Mouse (Mus musculus): ENCODE measurements around the gene Gm12355. TPM values are rescaled to one million over a fixed set of nuclear protein-coding genes. Genes with fewer than 3 reads are reported as not detected.
"Not testable (repeated sequence)": the region's sequence is repeated elsewhere in the genome, so short reads cannot be mapped to it uniquely, and the experiment has no call there.

The Gm12355 gene
- total RNA-seq (2012; rRNA removed), result 1.8 and 2.0 TPM in 2 replicates
- total RNA-seq (2014; rRNA removed), result 24.2 and 26.0 TPM in 2 replicates
- polyA plus RNA-seq (2012; ENCODE audit: insufficient read length, low read depth), result 3.0 and 9.8 TPM in 2 replicates

DNA sequence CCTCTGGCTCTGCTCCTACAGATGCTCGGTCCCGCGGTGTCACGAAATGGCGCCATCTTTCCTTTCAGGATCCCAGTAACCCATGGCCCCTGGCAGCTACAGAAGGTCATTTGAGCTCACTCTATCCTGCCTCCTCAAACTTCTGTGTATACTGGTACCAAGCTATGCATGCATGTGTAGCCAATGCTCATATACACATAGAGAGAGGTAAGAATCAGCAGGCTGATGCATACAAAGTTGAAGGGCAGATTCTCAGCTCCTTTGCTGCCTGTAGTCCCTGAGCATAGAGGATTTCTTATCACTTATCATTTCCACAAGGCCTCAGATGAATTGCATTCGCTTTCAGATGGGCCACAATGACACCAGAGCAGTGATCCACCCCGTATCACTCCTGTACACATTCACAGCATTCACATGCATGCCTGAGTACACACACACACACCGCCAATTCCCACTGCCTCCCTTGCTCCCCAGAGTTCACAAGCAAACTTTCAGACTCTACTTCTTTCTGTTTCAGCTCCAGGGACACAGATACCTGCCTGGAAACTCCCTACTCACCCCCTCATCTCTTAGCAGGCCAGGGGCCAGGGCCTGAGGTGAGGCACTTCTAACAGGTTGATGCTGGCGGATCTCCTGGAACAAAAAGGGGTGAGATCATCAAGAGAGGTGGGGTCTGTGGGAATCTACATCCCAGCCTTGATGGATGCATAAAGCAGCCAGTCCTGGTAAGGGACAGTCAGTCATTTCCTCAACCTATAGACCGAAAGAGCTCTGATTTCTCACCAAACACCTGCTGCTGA, at the start of gene Gm12355, which contains the start of gene Gsdma3:
Gm12355 (minus strand) TSS at position 51 of the 800 bp plus-strand sequence.
Gsdma3 (plus strand) TSS at position 750 of the 800 bp plus-strand sequence.
- peaks cover 42% of the 10 kb centered on the region for H3K27me3 ChIP-seq (replicated peaks)
- TF ChIP-seq ZC3H11A (IDR thresholded peaks at IDR 0.05; ENCODE audit: low read depth, low read length) (no peak), JUN (IDR thresholded peaks at IDR 0.05; ENCODE audit: insufficient read depth, low read depth, low read length) (no peak), CTCF (conservative IDR thresholded peaks at IDR 0.05 in 1 of 2, IDR thresholded peaks at IDR 0.05 in 1 of 2; ENCODE audit: low read depth in 2 of 2, low read length in 2 of 2) (no peak), ZKSCAN1 (IDR thresholded peaks at IDR 0.05; ENCODE audit: borderline replicate concordance, low read depth, low read length) (no peak), RCOR1 (conservative IDR thresholded peaks at IDR 0.05; ENCODE audit: low read depth, low read length) (no peak), UBTF (IDR thresholded peaks at IDR 0.05; ENCODE audit: low read depth, low read length) (no peak), ZNF384 (IDR thresholded peaks at IDR 0.05; ENCODE audit: low read depth, low read length) (no peak), ETS1 (conservative IDR thresholded peaks at IDR 0.05; ENCODE audit: low read depth, low read length) (no peak), MYC (IDR thresholded peaks at IDR 0.05; ENCODE audit: low read depth, low read length) (no peak)
- dilution Hi-C loops (cut with MboI; ENCODE audit: extremely low pct_ligation_motif_present, extremely low pct_unique_long_range_greater_than_20kb, low sequenced_read_pairs), result no loop called here

DNA sequence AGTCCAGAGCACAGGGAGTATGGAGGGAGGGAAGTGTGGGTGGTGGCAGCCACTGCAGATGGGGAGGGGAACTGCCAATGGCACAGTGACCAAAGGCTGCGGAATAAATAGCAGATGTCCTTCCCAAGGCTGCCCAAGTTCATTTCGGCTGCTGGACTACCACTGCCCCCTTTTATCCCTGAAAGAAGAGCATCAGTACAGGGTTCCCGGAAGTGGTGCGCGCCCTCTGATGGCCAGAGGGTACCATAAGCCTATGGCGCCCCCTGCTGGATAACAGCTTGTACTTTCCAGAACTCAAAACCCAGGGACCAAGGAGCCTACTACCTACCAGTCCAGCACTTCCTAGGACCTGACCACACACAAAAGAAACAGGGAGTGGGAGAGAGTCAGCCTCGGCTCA, 47.7 kb upstream of the Gm12355 start:
- peaks cover 9 to 37% of the 10 kb centered on the region in 2 experiments; a peak in 3 of 4 replicates for H3K4me1 ChIP-seq (ENCODE audit: control insufficient read depth in 1 of 2, insufficient read depth in 2 of 2)
- peak overlapping the region; percentile 76 for H3K4me2 ChIP-seq (ENCODE audit: insufficient read depth, low read depth, poor library complexity, severe bottlenecking)
- DNase-seq (ENCODE audit: extremely low read depth), result peak; percentile 71
- H3K9me3 ChIP-seq (replicated peaks; ENCODE audit: low read length); dilution Hi-C loops (cut with MboI; ENCODE audit: extremely low pct_ligation_motif_present, extremely low pct_unique_long_range_greater_than_20kb, low sequenced_read_pairs); H3K79me2 ChIP-seq (replicated peaks; ENCODE audit: control insufficient read depth, extremely low read depth, insufficient read depth, poor library complexity, severe bottlenecking); H3K36me3 ChIP-seq (replicated peaks in 1 of 2; ENCODE audit: control insufficient read depth in 1 of 2, insufficient read depth in 1 of 2, low read length in 1 of 2); H3K27ac ChIP-seq (ENCODE audit: insufficient read depth, low read depth): not testable (repeated sequence)
- H3K4me3 ChIP-seq (replicated peaks in 1 of 3; ENCODE audit: low read depth in 2 of 3, low read length in 2 of 3, poor library complexity in 1 of 3), result peak overlapping the region in 2 of 3 experiments; percentile 12 to 18
- in situ Hi-C loops (cut with MboI; ENCODE audit: low pct_ligation_motif_present, low pct_unique_long_range_greater_than_20kb, low sequenced_read_pairs), result loop anchor here (10.0 kb wide), 1 partner anchor 68 kb away; no protein-coding TSS in a partner anchor
- TF ChIP-seq SMC3 (IDR thresholded peaks at IDR 0.05; ENCODE audit: low read depth, low read length) (peak; percentile 29), POLR2A (IDR thresholded peaks at IDR 0.05; ENCODE audit: low read depth, low read length) (peak; percentile 46; the same call in 1 of the 2 replicates), HCFC1 (IDR thresholded peaks at IDR 0.05; ENCODE audit: low read depth, low read length) (peak; percentile 30; the same call in 1 of the 2 replicates), CTCF (conservative IDR thresholded peaks at IDR 0.05 in 1 of 2, IDR thresholded peaks at IDR 0.05 in 1 of 2; ENCODE audit: low read depth in 2 of 2, low read length in 2 of 2) (peak; percentile 26 to 73; a peak in 2 of 4 replicates), NELFE (IDR thresholded peaks at IDR 0.05; ENCODE audit: low read depth, low read length) (peak; percentile 26; the same call in 1 of the 2 replicates), RAD21 (IDR thresholded peaks at IDR 0.05; ENCODE audit: low read depth, low read length) (peak; percentile 37), ELF1 (IDR thresholded peaks at IDR 0.05; ENCODE audit: low read depth, low read length) (peak; percentile 87)
- H3K9ac ChIP-seq (ENCODE audit: insufficient read depth, low read depth), result peak overlapping the region; percentile 21; the same call in 1 of the 2 replicates
- H3K27me3 ChIP-seq (replicated peaks), result peaks cover 39% of the 10 kb centered on the region

More for the DNA sequence above, at the start of gene Gm12355, which contains the start of gene Gsdma3:
- Histone ChIP-seq H3K79me2 (replicated peaks; ENCODE audit: control insufficient read depth, extremely low read depth, insufficient read depth, poor library complexity, severe bottlenecking) (no peaks in the 10 kb centered on the region), H3K4me2 (ENCODE audit: insufficient read depth, low read depth, poor library complexity, severe bottlenecking) (no peak within 1 kb of the TSS), H3K9me3 (replicated peaks; ENCODE audit: low read length) (peaks cover 14% of the 10 kb centered on the region), H3K4me1 (ENCODE audit: control insufficient read depth in 1 of 2, insufficient read depth in 2 of 2) (no peaks in the 10 kb centered on the region), H3K27ac (ENCODE audit: insufficient read depth, low read depth) (no peak within 1 kb of the TSS), H3K9ac (ENCODE audit: insufficient read depth, low read depth) (no peak within 1 kb of the TSS), H3K36me3 (replicated peaks in 1 of 2; ENCODE audit: control insufficient read depth in 1 of 2, insufficient read depth in 1 of 2, low read length in 1 of 2) (no peaks in the 10 kb centered on the region), H3K4me3 (replicated peaks in 1 of 3; ENCODE audit: low read depth in 2 of 3, low read length in 2 of 3, poor library complexity in 1 of 3) (no peak within 1 kb of the TSS)
- DNase-seq (ENCODE audit: extremely low read depth), result no peak
- in situ Hi-C loops (cut with MboI; ENCODE audit: low pct_ligation_motif_present, low pct_unique_long_range_greater_than_20kb, low sequenced_read_pairs), result loop anchor here (25.0 kb wide), 1 partner anchor 289 kb away; the partner anchor contains the start of genes Neurod2 and Ppp1r1b

Measured in CH12.LX (cell line).